Mouse (Mus musculus) gastrocnemius, postnatal 14 days (tissue): ENCODE results near the gene Ndufs7. TPM values are rescaled to one million over a fixed set of nuclear protein-coding genes. Genes with fewer than 3 reads are reported as not detected.

Experiments used
- DNase-seq: peaks from one replicate; pipeline ENCODE4 v3.0.0; 2021; ENCODE audit warnings: mixed read lengths
- intact Hi-C: fragments of 180-260 bp; cut with DNase I; formaldehyde crosslinking; loops from one replicate; pipeline ENCODE4 v1.15.1; 2025; ENCODE audit warnings: low total_unique reads
- total RNA-seq, 2 experiments: library from RNA; stranded (reverse); gene quantifications; 2 replicates each; pipeline ENCODE4 v1.2.3; 2021

Gene Ndufs7
- total RNA-seq, 2 experiments from 2014 or later: 423 to 474 TPM

GRCm38 (mm10) chr10:80259861-80260641 is 11.1 kb downstream of the Ndufs7 start:
- intact Hi-C loops: no loop called here

GRCm38 (mm10) chr10:80260642-80261584 is 12.0 kb downstream of the Ndufs7 start, which contains the start of the genes Gamt and Dazap1:
TSS of gene Gamt (minus strand) at chr10:80261012.
TSS of gene Dazap1 (plus strand) at chr10:80261486.
- peak; percentile 99 for DNase-seq
- intact Hi-C loops: no loop called here

More at GRCm38 (mm10) chr10:80259861-80260641, 11.1 kb downstream of the Ndufs7 start:
- peak; percentile 82 for DNase-seq

GRCm38 (mm10) chr10:80261585-80261968 is 12.7 kb downstream of the Ndufs7 start:
- DNase-seq: peak; percentile 100
- intact Hi-C loops: no loop called here

GRCm38 (mm10) chr10:80262169-80262568 is 13.2 kb downstream of the Ndufs7 start:
- no peak for DNase-seq
- intact Hi-C loops: no loop called here

- DNase-seq: no peak
- intact Hi-C loops: no loop called here
These were observed 13.9 kb downstream of the Ndufs7 start for GRCm38 (mm10) chr10:80262776-80263365.

GRCm38 (mm10) chr10:80264341-80265148 is 15.6 kb downstream of the Ndufs7 start:
- intact Hi-C loops: no loop called here
- DNase-seq: peak; percentile 100

GRCm38 (mm10) chr10:80265149-80265486 is 16.2 kb downstream of the Ndufs7 start:
- intact Hi-C loops: no loop called here
- DNase-seq: no peak

- intact Hi-C loops: no loop called here
- no peak for DNase-seq
These were observed 21.2 kb downstream of the Ndufs7 start for GRCm38 (mm10) chr10:80270099-80270498.

GRCm38 (mm10) chr10:80270734-80271181 is 21.8 kb downstream of the Ndufs7 start:
- no peak for DNase-seq
- intact Hi-C loops: no loop called here

- DNase-seq: no peak
- intact Hi-C loops: no loop called here
These were observed 22.4 kb downstream of the Ndufs7 start for GRCm38 (mm10) chr10:80271186-80271843.

GRCm38 (mm10) chr10:80271870-80272585 is 23.1 kb downstream of the Ndufs7 start:
- no peak for DNase-seq
- intact Hi-C loops: no loop called here

GRCm38 (mm10) chr10:80273847-80274246 is 24.9 kb downstream of the Ndufs7 start:
- intact Hi-C loops: no loop called here
- DNase-seq: no peak

GRCm38 (mm10) chr10:80276238-80276637 is 27.3 kb downstream of the Ndufs7 start:
- intact Hi-C loops: no loop called here
- DNase-seq: no peak

- intact Hi-C loops: no loop called here
- DNase-seq: no peak
These were observed 29.5 kb downstream of the Ndufs7 start for GRCm38 (mm10) chr10:80278390-80278789.

- intact Hi-C loops: no loop called here
- no peak for DNase-seq
These were observed 30.4 kb downstream of the Ndufs7 start for GRCm38 (mm10) chr10:80279273-80279672.

- no peak for DNase-seq
These were observed 32.4 kb downstream of the Ndufs7 start for GRCm38 (mm10) chr10:80281304-80281703.

GRCm38 (mm10) chr10:80281921-80282371 is 33.0 kb downstream of the Ndufs7 start:
- no peak for DNase-seq
- intact Hi-C loops: no loop called here

More at GRCm38 (mm10) chr10:80281304-80281703, 32.4 kb downstream of the Ndufs7 start:
- intact Hi-C loops: no loop called here
